11 mouse cellular contexts compared by ENCODE assay signal in genomic region chr7:125576982-125577381, GRCm38 (mm10). TPM values are rescaled to one million over a fixed set of nuclear protein-coding genes. Genes with fewer than 3 reads are reported as not detected.
DNase-seq lines count a peak whose midpoint lies in the region; ATAC-seq and TF ChIP-seq lines count a peak whose summit lies in the region.
"Had no signal": no experiment of that assay in that cellular context is flagged by ENCODE, and none has a peak within 500 bp of the region (broad histone marks: within the 10 kb centered on the region; RNA-seq: fewer than 3 reads in every experiment).

No protein-coding gene starts in this region.

- 52% methylated on average over 7 of the region's 7 CpGs for WGBS in hindbrain, postnatal 0 days
- 84% methylated on average over 7 of the region's 7 CpGs for WGBS in hindbrain, embryonic 11.5 days
- WGBS in liver, postnatal 0 days (ENCODE audit: insufficient replicate concordance) = 68% methylated on average over 7 of the region's 7 CpGs

- no peak for TF ChIP-seq EP300 in liver, postnatal 0 days (IDR thresholded peaks at IDR 0.05; ENCODE audit: low read depth)

- no peaks in the 10 kb centered on the region for H3K36me3 ChIP-seq in hindbrain, postnatal 0 days (ENCODE audit: insufficient read depth, low read length)
- H3K36me3 ChIP-seq in hindbrain, embryonic 11.5 days (ENCODE audit: control insufficient read depth, insufficient read depth, low read length) = no peaks in the 10 kb centered on the region
- H3K36me3 ChIP-seq in liver, postnatal 0 days (replicated peaks; ENCODE audit: insufficient read depth, low read length) = peaks cover 51% of the 10 kb centered on the region
- H3K36me3 ChIP-seq: embryonic facial prominence, embryonic 15.5 days had no signal

- no peak overlapping the region for H3K9ac ChIP-seq in hindbrain, postnatal 0 days (replicated peaks; ENCODE audit: low read length)
- H3K9ac ChIP-seq in hindbrain, embryonic 11.5 days (ENCODE audit: low read depth, low read length) = no peak overlapping the region
- no peak overlapping the region for H3K9ac ChIP-seq in liver, postnatal 0 days (replicated peaks)
- H3K9ac ChIP-seq: embryonic facial prominence, embryonic 15.5 days; limb, embryonic 15.5 days had no signal

- no peak overlapping the region for H3K4me3 ChIP-seq in hindbrain, postnatal 0 days (ENCODE audit: low read length)
- no peak overlapping the region for H3K4me3 ChIP-seq in hindbrain, embryonic 11.5 days (ENCODE audit: low read depth, low read length)
- no peak overlapping the region for H3K4me3 ChIP-seq in liver, postnatal 0 days (ENCODE audit: low read depth, low read length)
- H3K4me3 ChIP-seq: embryonic facial prominence, embryonic 15.5 days; limb, embryonic 15.5 days had no signal

- H3K4me1 ChIP-seq in hindbrain, postnatal 0 days (ENCODE audit: insufficient read depth, low read length) = peaks cover 12% of the 10 kb centered on the region; the same call in 1 of the 2 replicates
- no peaks in the 10 kb centered on the region for H3K4me1 ChIP-seq in hindbrain, embryonic 11.5 days (replicated peaks; ENCODE audit: control insufficient read depth, insufficient read depth, low read length)
- peaks cover 45% of the 10 kb centered on the region for H3K4me1 ChIP-seq in liver, postnatal 0 days (ENCODE audit: insufficient read depth)

- H3K27ac ChIP-seq in hindbrain, postnatal 0 days = 0 out of 2 replicates have a peak overlapping the region, but pooled peaks have one; percentile 3
- no peak overlapping the region for H3K27ac ChIP-seq in hindbrain, embryonic 11.5 days (ENCODE audit: low read depth, low read length)
- peak overlapping the region; percentile 68 for H3K27ac ChIP-seq in liver, postnatal 0 days (ENCODE audit: low read depth)
- H3K27ac ChIP-seq: embryonic facial prominence, embryonic 15.5 days; limb, embryonic 15.5 days had no signal

- no peak overlapping the region for H3K4me2 ChIP-seq in hindbrain, postnatal 0 days (ENCODE audit: low read depth, low read length)
- H3K4me2 ChIP-seq in hindbrain, embryonic 11.5 days (replicated peaks; ENCODE audit: low read depth, low read length) = no peak overlapping the region
- no peak overlapping the region for H3K4me2 ChIP-seq in liver, postnatal 0 days (ENCODE audit: low read depth, low read length)
- H3K4me2 ChIP-seq: embryonic facial prominence, embryonic 15.5 days; limb, embryonic 15.5 days had no signal

- no peaks in the 10 kb centered on the region for H3K9me3 ChIP-seq in hindbrain, postnatal 0 days (ENCODE audit: low read length)
- no peaks in the 10 kb centered on the region for H3K9me3 ChIP-seq in hindbrain, embryonic 11.5 days (ENCODE audit: control insufficient read depth, low read length)
- no peaks in the 10 kb centered on the region for H3K9me3 ChIP-seq in liver, postnatal 0 days (ENCODE audit: low read length)
- H3K9me3 ChIP-seq: embryonic facial prominence, embryonic 15.5 days; limb, embryonic 15.5 days had no signal

- DNase-seq in hindbrain, postnatal 0 days (ENCODE audit: low spot score) = peak; percentile 78
- DNase-seq in hindbrain, embryonic 11.5 days (ENCODE audit: low spot score) = no peak
- peak; percentile 86 for DNase-seq in adrenal gland, adult 2 months
- DNase-seq in heart, adult 9 months (ENCODE audit: low spot score in 2 of 2) = peak; percentile 75 to 82
- no peak for DNase-seq in liver, postnatal 0 days
- peak; percentile 44 for DNase-seq in urinary bladder, postnatal 25 days (ENCODE audit: low spot score)
- no peak for DNase-seq in layer of hippocampus, postnatal 36 days
- DNase-seq in embryo, embryonic 11 days = no peak

- ATAC-seq in hindbrain, postnatal 0 days = peak; percentile 57
- ATAC-seq in hindbrain, embryonic 11.5 days (ENCODE audit: low FRiP score) = no peak
- ATAC-seq in liver, postnatal 0 days = no peak

- no peaks in the 10 kb centered on the region for H3K27me3 ChIP-seq in hindbrain, postnatal 0 days (ENCODE audit: insufficient read depth, low read length)
- H3K27me3 ChIP-seq in hindbrain, embryonic 11.5 days (ENCODE audit: control insufficient read depth, insufficient read depth, low read length) = 0 out of 2 replicates have a peak, but pooled peaks cover 2% of the 10 kb centered on the region
- H3K27me3 ChIP-seq in liver, postnatal 0 days (ENCODE audit: insufficient read depth, low read length) = no peaks in the 10 kb centered on the region
- H3K27me3 ChIP-seq: embryonic facial prominence, embryonic 15.5 days; limb, embryonic 15.5 days had no signal

- no peak for TF ChIP-seq CTCF in hindbrain, postnatal 0 days (IDR thresholded peaks at IDR 0.05; ENCODE audit: low read depth)
- no peak for TF ChIP-seq CTCF in liver, postnatal 0 days (IDR thresholded peaks at IDR 0.05; ENCODE audit: low read depth)

RNA-seq across cellular contexts. Expression of gene Il4ra, which starts 25.1 kb away (rescaled TPM):
- 13.3 and 14.3 TPM in 2 replicates for total RNA-seq in hindbrain, postnatal 0 days (2014; rRNA removed)
- 4.5 and 5.0 TPM in 2 replicates for polyA plus RNA-seq in hindbrain, postnatal 0 days (2015; fragmentation: Nextera tagmentation; extraction: Ambion mirVana)
- 2.5 and 2.6 TPM in 2 replicates for polyA plus RNA-seq in hindbrain, embryonic 11.5 days (2014; fragmentation: Nextera tagmentation; extraction: Ambion mirVana)
- total RNA-seq in adrenal gland, adult 2 months (2021) = 100 to 1,000 TPM in 1 of 2 experiments, 10 to 100 TPM in 1; 49.6 to 142 TPM
- 76.2 and 114 TPM in 2 replicates for polyA plus RNA-seq in adrenal gland, adult 2 months (2012; rRNA removed)
- polyA plus RNA-seq in liver, postnatal 0 days (2015; fragmentation: Nextera tagmentation; extraction: Ambion mirVana) = 8.7 and 9.5 TPM in 2 replicates
- 1 to 10 TPM; 3.1 to 3.5 TPM for total RNA-seq in layer of hippocampus, postnatal 36 days (2021)

RNA-seq across cellular contexts. Expression of gene Il21r, which starts 26.2 kb away (rescaled TPM):
- total RNA-seq in hindbrain, postnatal 0 days (2014; rRNA removed) = 0.52 TPM in 1 of 2 replicates, not detected in the other
- 0.29 and 0.40 TPM in 2 replicates for polyA plus RNA-seq in hindbrain, postnatal 0 days (2015; fragmentation: Nextera tagmentation; extraction: Ambion mirVana)
- 0.09 and 0.25 TPM in 2 replicates for polyA plus RNA-seq in hindbrain, embryonic 11.5 days (2014; fragmentation: Nextera tagmentation; extraction: Ambion mirVana)
- total RNA-seq in adrenal gland, adult 2 months (2021) = under 1 TPM; 0.52 to 0.76 TPM
- 1.9 and 2.4 TPM in 2 replicates for polyA plus RNA-seq in adrenal gland, adult 2 months (2012; rRNA removed)
- 0.70 TPM in 2 replicates for polyA plus RNA-seq in liver, postnatal 0 days (2015; fragmentation: Nextera tagmentation; extraction: Ambion mirVana)
- 1 to 10 TPM in 1 of 2 experiments, under 1 TPM in 1; 0.75 to 1.4 TPM for total RNA-seq in layer of hippocampus, postnatal 36 days (2021)
- total RNA-seq: MEL had no signal

Comparison
In these comparisons a context has a peak if more than half of its experiments do, and no peak if none do; other contexts are left out.
1. DNase-seq: peak in hindbrain, postnatal 0 days (single experiment), adrenal gland, adult 2 months (single experiment), heart, adult 9 months (2 of 2) and urinary bladder, postnatal 25 days (single experiment); none in hindbrain, embryonic 11.5 days (single experiment), liver, postnatal 0 days (single experiment), layer of hippocampus, postnatal 36 days (0 of 2) and embryo, embryonic 11 days (single experiment).